Mouse (Mus musculus) lung, postnatal 25 days (tissue): ENCODE data around the gene Odf4.
"Not testable (repeated sequence)": the region's sequence is repeated elsewhere in the genome, so short reads cannot be mapped to it uniquely, and the experiment has no call there.

Experiments used
- DNase-seq: peaks from one replicate; pipeline ENCODE4 v3.0.0; 2022; ENCODE audit warnings: low spot score

The Odf4 gene

GRCm38 (mm10) chr11:68926981-68927380 lies at the start of gene Odf4:
Gene Odf4 (minus strand): TSS chr11:68927081.
- no peak for DNase-seq

GRCm38 (mm10) chr11:68975601-68976000 lies 48.7 kb upstream of the Odf4 start:
- no peak for DNase-seq

DNA sequence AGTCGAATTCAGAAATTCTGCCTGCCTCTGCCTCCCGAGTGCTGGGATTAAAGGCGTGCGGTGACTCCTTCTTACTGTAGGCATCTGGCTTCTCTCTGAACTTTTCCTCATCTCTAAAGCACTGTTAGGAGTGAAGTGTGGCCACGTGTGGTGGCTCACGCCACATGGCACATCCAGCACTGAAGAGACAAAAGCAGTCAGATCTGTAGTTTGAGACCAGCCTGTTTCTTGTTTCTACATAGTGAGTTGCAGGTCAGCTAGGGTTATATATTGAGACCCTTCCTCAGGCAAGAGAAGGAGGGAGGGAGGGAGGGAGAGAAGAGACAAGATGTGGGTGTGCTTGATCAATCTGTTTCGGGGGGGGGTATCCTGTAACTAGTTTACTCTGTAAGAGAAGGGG lies 48.2 kb upstream of the Odf4 start, which contains the start of gene Rangrf:
Gene Rangrf, minus strand, starts transcription at position 101 of the 400 bp plus-strand sequence.
- no peak for DNase-seq

DNA sequence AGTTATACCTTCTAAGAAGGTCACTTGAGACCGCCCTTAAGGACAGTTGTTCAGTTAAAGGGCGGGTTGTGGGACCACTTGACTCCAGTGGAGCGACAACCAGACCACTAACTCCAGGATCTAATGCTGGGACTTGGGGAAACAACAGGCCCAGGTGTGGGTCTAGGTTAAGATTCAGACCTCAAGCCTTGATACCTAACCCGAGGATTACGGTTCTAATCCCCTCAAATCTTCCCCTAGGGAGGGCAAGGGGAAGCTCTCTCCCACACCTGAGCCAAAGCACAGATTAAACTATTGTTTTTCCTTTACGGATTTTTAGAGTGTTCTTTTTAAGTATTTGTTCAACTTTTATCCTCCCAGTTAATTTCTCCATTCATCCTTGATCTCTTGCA lies 47.2 kb upstream of the Odf4 start:
- no peak for DNase-seq

DNA sequence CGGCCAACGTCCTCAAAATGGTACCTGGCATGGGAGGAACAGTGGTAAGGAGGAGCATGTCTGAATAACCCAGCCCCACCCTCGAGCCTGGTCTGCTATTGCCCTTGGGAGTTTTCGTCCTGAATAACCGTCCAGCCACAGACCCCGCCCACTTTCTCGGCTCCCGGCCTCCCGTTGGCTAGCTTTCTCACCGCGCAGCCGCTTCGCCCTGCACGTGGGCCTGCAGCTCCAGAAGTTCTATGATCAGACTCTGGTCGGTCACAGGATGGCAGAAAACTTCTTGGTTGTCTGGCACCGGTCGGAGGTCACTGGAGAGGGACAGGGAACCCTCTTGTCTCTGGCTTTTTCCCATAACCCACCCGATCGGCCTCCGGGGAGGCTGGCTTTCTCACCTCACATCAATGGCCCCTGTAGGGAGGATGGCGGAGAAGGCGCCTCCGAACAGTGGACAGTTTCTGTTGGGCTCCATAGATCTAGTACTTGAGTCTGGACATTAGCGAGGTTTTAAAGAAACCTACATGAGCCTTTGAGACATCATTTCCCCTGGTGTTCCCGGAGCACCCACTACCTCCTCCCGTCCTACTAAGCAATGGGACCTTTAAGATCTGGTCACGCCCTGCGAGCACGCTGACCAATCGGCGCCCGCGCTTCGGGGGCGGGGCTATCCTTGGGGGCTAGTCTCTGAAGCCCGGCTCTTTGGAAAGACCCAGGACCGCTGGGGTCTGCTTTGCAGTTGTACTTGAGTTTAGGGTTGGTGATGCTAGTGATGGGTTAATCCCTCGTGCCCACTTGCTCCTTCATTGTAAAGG lies 46.6 kb upstream of the Odf4 start:
- peak; percentile 83 for DNase-seq

DNA sequence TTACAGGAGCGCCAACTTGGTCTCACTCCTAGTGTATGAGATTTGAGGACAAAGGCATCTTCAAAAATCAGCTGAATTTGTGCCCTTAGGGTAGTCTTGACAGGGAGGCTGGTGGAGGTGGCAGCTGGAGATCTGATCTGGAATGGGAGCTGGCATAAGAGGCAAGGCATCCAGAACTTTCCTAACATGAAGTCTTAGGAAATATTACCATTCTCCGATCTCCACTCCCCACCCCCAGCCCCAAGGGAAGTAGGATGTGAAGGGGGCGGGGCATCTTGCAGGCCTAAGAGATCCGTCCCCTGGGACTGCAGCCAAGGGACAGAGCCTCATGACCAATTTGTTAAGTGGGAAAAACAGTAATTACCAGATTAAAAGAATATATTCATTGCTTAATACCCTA lies 43.4 kb upstream of the Odf4 start:
- no peak for DNase-seq

DNA sequence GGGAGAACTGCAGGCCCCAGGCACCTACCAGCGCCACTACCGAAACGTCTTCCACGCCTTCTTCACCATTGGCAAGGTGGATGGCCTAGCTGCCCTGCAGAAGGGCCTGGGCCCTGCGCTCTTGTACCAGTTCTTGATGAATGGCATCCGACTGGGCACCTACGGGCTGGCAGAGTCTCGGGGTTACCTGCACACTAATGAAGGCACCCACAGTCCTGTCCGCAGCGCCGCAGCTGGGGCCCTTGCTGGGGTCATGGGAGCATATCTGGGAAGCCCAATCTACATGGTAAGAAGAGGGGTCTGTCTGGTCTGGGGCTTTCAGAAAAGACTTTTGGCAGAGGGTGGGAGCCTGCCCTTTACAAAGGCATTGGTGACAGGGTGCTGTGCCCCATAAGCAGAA lies 41.9 kb upstream of the Odf4 start:
- DNase-seq, result no peak

- peak; percentile 94 for DNase-seq
Observed at GRCm38 (mm10) chr11:68967337-68968282, 40.7 kb upstream of the Odf4 start, which contains the start of gene Slc25a35. Gene Slc25a35 (plus strand): TSS chr11:68968131.

- DNase-seq, result no peak
Observed at GRCm38 (mm10) chr11:68966554-68966953, 39.7 kb upstream of the Odf4 start.

DNA sequence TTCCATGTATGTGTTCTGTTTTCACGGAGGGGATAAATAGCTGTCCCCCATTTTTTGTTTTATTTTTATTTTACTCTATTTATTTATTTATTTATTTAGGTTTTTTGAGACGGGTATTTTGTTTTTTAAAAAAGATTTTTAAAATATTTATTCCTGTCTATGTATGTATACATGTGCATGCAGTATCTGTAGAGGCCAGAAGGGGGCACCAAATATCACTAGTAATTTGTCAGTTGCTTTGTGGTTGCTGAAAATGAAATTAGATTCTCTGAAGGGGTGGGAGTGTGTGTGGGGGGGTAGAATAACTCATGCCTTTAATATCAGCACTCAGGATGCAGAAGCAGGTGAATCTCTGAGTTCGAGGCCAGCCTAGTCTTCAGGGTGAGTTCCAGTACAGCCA lies 39.0 kb upstream of the Odf4 start:
- DNase-seq, result peak; percentile 67

- DNase-seq, result no peak
Observed at GRCm38 (mm10) chr11:68965050-68965449, 38.2 kb upstream of the Odf4 start.

GRCm38 (mm10) chr11:68963405-68963804 lies 36.5 kb upstream of the Odf4 start:
- no peak for DNase-seq

DNA sequence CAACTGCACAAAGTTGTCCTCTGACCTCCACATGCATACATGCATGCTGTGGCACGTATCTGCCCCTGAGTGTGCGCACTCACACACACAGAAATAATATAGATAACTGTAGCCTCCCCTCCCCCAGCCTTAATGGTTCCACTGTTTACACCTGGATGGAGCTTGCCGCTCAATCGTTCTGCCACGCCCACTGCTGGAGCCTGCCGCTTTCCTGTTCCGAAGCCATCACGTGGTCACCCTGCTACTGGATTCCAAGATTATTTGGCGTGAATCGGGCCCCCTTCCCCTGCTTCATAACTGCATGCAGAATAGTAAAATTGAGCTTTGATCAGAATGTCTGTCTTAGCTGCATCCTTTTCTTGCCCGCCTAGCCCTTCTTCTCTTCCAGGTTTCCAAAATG lies 35.3 kb upstream of the Odf4 start:
- DNase-seq, result not testable (repeated sequence)

GRCm38 (mm10) chr11:68961596-68961995 lies 34.7 kb upstream of the Odf4 start:
- no peak for DNase-seq

DNA sequence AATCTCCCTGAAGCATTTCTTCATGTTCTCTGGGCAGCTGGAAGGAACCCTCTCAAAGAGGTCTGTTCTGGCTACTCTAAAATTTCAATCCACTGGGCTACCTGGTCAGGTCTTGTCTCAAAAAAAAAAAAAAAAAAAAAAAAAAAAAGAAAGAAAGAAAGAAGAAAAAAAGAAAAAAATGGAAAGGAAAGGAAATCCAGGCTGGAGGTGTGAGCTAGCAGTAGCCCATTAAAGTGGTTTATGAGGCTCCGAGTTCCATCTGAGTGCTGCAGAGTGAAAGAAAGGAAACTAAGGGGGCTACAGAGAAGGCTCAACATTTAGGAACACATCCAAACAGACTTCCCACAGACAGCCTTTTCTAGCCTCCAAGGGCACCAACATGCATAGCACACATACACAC lies 31.1 kb upstream of the Odf4 start:
- no peak for DNase-seq

DNA sequence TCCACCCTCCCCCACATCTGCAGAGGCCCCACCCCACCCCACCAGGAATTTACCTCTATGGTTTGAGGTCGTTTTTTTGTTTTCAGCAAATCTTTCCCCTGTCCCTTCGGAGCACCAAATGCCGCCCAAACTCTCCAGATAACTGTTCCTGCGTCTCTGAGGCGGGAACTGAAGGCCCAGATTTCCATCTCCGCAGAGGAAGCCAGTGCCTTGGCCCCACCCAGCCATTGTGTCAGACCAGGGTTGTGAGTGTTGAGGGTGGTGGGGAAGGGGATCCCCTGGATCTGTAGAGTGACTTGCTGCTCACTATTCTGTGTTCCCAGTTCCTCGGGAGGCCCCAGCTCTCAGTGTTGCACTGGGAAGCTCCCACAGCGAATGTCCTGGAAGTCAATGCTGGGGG lies 30.4 kb upstream of the Odf4 start, which contains the start of gene Arhgef15:
Gene Arhgef15, minus strand, starts transcription at position 173 of the 400 bp plus-strand sequence.
- DNase-seq, result peak; percentile 45

GRCm38 (mm10) chr11:68956697-68957096 lies 29.8 kb upstream of the Odf4 start:
- DNase-seq, result peak; percentile 55

DNA sequence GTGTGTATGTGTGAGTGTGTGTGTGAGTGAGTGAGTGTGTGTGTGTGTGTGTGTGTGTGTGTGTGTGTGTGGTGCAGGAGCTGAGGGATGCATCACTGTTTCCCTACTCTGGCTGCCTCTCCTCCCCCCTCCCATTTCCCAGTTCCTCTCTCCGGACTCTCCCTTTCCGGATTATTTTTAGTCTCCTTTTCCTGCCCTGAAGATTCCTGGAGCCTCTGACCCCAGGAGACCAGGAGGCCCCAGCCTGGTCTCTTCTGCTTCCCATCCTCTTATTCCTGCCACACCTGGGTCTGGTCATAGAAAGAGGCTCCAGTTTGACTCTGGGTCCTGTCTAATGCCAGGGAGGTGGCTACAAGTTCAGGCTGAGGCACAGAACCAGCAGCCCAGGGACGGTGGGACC lies 29.2 kb upstream of the Odf4 start:
- DNase-seq, result peak; percentile 66

DNA sequence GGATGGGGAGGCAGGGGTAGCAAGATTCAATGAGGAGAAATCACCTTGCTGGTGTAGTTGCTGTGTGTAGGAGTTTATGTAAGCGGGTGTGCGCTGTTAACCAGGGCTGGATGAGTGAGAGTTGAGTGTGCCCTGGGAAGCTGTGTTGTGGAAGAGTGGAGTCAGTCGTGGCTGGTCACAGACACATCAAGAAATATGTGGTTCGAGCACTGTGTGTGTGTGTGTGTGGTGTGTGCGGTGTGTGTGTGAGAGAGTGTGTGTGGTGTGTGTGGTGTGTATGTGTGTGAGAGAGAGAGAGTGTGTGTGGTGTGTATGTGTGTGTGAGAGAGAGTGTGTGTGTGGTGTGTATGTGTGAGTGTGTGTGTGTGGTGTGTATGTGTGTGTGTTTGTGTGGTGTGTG lies 28.6 kb upstream of the Odf4 start:
- DNase-seq, result no peak

DNA sequence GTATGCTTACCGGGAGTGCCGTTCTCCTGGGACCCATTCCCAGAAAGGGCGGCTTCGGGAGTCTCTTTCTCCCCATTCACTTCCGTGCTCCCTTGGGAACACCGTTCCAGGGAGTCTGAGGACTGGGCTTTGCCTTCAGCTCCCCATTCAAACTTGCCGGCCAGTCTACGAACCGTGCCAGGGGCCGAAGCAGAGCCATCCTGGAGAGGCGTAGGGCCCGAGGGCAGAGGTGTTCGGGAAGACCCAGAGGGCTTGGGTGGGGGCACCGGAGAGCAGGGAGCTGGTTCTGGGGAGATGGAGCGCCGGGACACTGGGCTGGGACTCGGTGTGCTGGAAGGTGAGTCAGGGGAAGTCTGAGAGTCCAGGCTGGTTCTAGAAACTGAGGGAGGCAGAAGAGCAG lies 27.5 kb upstream of the Odf4 start:
- no peak for DNase-seq

- DNase-seq, result no peak
Observed at GRCm38 (mm10) chr11:68953903-68954302, 27.0 kb upstream of the Odf4 start.

GRCm38 (mm10) chr11:68947542-68947993 lies 20.7 kb upstream of the Odf4 start:
- DNase-seq, result no peak
